Mouse (Mus musculus) c-Kit-positive CD71-positive TER-119-negative erythroid progenitor cells, embryonic 14.5 days (primary cell): ENCODE measurements at regions not wholly inside any gene's neighbourhood (a gene's known extent, or its start where the extent isn't known, plus 50 kb on each side); places are given as distances from the start of the nearest gene placed in this dataset.

Experiments used
- DNase-seq: peaks from one replicate; pipeline ENCODE4 v3.0.0-alpha.2; 2013; ENCODE audit warnings: low read depth

- DNase-seq, result no peak
These were observed 883.8 kb downstream of the Gbe1 start for GRCm38 (mm10) chr16:71197523-71197922.

- no peak for DNase-seq
These were observed 895.1 kb downstream of the Gbe1 start for GRCm38 (mm10) chr16:71208806-71209205.

GRCm38 (mm10) chr16:71224469-71224868 lies 910.7 kb downstream of the Gbe1 start:
- no peak for DNase-seq

- no peak for DNase-seq
These were observed 916.4 kb downstream of the Gbe1 start for GRCm38 (mm10) chr16:71230104-71230653.

- no peak for DNase-seq
These were observed 929.3 kb downstream of the Gbe1 start for GRCm38 (mm10) chr16:71243065-71243464.

GRCm38 (mm10) chr16:71243480-71243879 lies 929.7 kb downstream of the Gbe1 start:
- no peak for DNase-seq

GRCm38 (mm10) chr16:71247516-71248139 lies 933.9 kb downstream of the Gbe1 start:
- peak; percentile 11 for DNase-seq

- DNase-seq, result no peak
These were observed 942.0 kb downstream of the Gbe1 start for GRCm38 (mm10) chr16:71255740-71256139.

- DNase-seq, result no peak
These were observed 942.4 kb downstream of the Gbe1 start for GRCm38 (mm10) chr16:71256175-71256574.

- DNase-seq, result no peak
These were observed 953.4 kb downstream of the Gbe1 start for GRCm38 (mm10) chr16:71267191-71267590.
